Mouse (Mus musculus) forebrain, embryonic 10.5 days (tissue): Measurements from ENCODE around the gene Slc7a5. TPM values are rescaled to one million over a fixed set of nuclear protein-coding genes. Genes with fewer than 3 reads are reported as not detected.

Source experiments
- DNase-seq: peaks from one replicate; pipeline ENCODE4 v3.0.0-alpha.2; 2017; ENCODE audit warnings: low spot score; ENCODE audit errors: extremely low spot score
- H3K27ac ChIP-seq: fragments of 300-500 bp; sonication (generic); 2 replicates; pipeline ENCODE4 v1.5.1; 2016; ENCODE audit warnings: mild to moderate bottlenecking
- H3K27me3 ChIP-seq: fragments of 300-500 bp; sonication (generic); 2 replicates; pipeline ENCODE4 v1.6.1; 2016; ENCODE audit warnings: mild to moderate bottlenecking; ENCODE audit not compliant: poor library complexity, severe bottlenecking
- H3K36me3 ChIP-seq: fragments of 300-500 bp; sonication (generic); replicated peaks from 2 replicates; pipeline ENCODE4 v1.6.1; 2016; ENCODE audit warnings: mild to moderate bottlenecking, moderate library complexity
- H3K4me1 ChIP-seq: fragments of 300-500 bp; sonication (generic); 2 replicates; pipeline ENCODE4 v1.6.1; 2016
- H3K4me3 ChIP-seq: fragments of 300-500 bp; sonication (generic); 2 replicates; pipeline ENCODE4 v1.5.1; 2016; ENCODE audit warnings: mild to moderate bottlenecking, moderate library complexity
- H3K9me3 ChIP-seq: fragments of 300-500 bp; sonication (generic); 2 replicates; pipeline ENCODE4 v1.6.1; 2016; ENCODE audit warnings: mild to moderate bottlenecking, moderate library complexity
- WGBS: fragments of 180-500 bp; shearing (Covaris S2); methylation state at CpG from one replicate; pipeline ENCODE4 v1.1.7; 2016; 5-methylcytosine and 5-hydroxymethylcytosine counted together
- polyA plus RNA-seq: library from polyadenylated mRNA; unstranded; fragments of >200 nt; fragmentation: Nextera tagmentation; extraction: Ambion mirVana; gene quantifications from 2 replicates; pipeline ENCODE4 v1.2.1, GENCODE M21; 2016

The Slc7a5 gene
- polyA plus RNA-seq, 1 experiment from 2014 or later: 30.5 TPM

GRCm38 (mm10) chr8:121899180-121900044 is 8.1 kb downstream of the Slc7a5 start:
- WGBS: 73% methylated on average over 18 of the region's 18 CpGs
- H3K4me1 ChIP-seq: peaks cover 79% of the 10 kb centered on the region

GRCm38 (mm10) chr8:121898401-121898931 is 9.0 kb downstream of the Slc7a5 start:
- peaks cover 70% of the 10 kb centered on the region for H3K4me1 ChIP-seq
- peaks cover 31% of the 10 kb centered on the region for H3K36me3 ChIP-seq
- 10% methylated on average over 4 of the region's 4 CpGs for WGBS

More at GRCm38 (mm10) chr8:121899180-121900044, 8.1 kb downstream of the Slc7a5 start:
- Histone ChIP-seq H3K27me3 (no peaks in the 10 kb centered on the region), H3K4me3 (peak overlapping the region; percentile 29; the same call in 1 of the 2 replicates), H3K27ac (peak overlapping the region; percentile 85), H3K9me3 (no peaks in the 10 kb centered on the region), H3K36me3 (peaks cover 21% of the 10 kb centered on the region)
- DNase-seq: no peak

GRCm38 (mm10) chr8:121897871-121898381 is 9.6 kb downstream of the Slc7a5 start:
- no peaks in the 10 kb centered on the region for H3K9me3 ChIP-seq
- peak overlapping the region; percentile 85 for H3K27ac ChIP-seq
- H3K36me3 ChIP-seq: peaks cover 35% of the 10 kb centered on the region
- DNase-seq: no peak
- no peaks in the 10 kb centered on the region for H3K27me3 ChIP-seq
- WGBS: 45% methylated on average over 7 of the region's 7 CpGs
- peaks cover 66% of the 10 kb centered on the region for H3K4me1 ChIP-seq
- peak overlapping the region; percentile 29 for H3K4me3 ChIP-seq

More at GRCm38 (mm10) chr8:121898401-121898931, 9.0 kb downstream of the Slc7a5 start:
- Histone ChIP-seq H3K27me3 (no peaks in the 10 kb centered on the region), H3K27ac (peak overlapping the region; percentile 85), H3K9me3 (no peaks in the 10 kb centered on the region), H3K4me3 (peak overlapping the region; percentile 29)
- peak; percentile 64 for DNase-seq

- Histone ChIP-seq H3K27me3 (no peaks in the 10 kb centered on the region), H3K9me3 (no peaks in the 10 kb centered on the region), H3K36me3 (peaks cover 42% of the 10 kb centered on the region), H3K4me1 (peaks cover 60% of the 10 kb centered on the region), H3K27ac (peak overlapping the region; percentile 85), H3K4me3 (no peak overlapping the region)
- no peak for DNase-seq
- 87% methylated on average over 9 of the region's 9 CpGs for WGBS
Observed at GRCm38 (mm10) chr8:121897205-121897604, 10.3 kb downstream of the Slc7a5 start.

- Histone ChIP-seq H3K9me3 (no peaks in the 10 kb centered on the region), H3K4me1 (peaks cover 54% of the 10 kb centered on the region), H3K36me3 (peaks cover 48% of the 10 kb centered on the region), H3K4me3 (no peak overlapping the region), H3K27ac (peak overlapping the region; percentile 85), H3K27me3 (no peaks in the 10 kb centered on the region)
- no peak for DNase-seq
- WGBS: 43% methylated on average over 12 of the region's 12 CpGs
Observed at GRCm38 (mm10) chr8:121896476-121897145, 10.9 kb downstream of the Slc7a5 start.

- Histone ChIP-seq H3K4me1 (peaks cover 50% of the 10 kb centered on the region), H3K9me3 (no peaks in the 10 kb centered on the region), H3K27ac (peak overlapping the region; percentile 32; the same call in 1 of the 2 replicates), H3K27me3 (no peaks in the 10 kb centered on the region), H3K36me3 (peaks cover 53% of the 10 kb centered on the region), H3K4me3 (no peak overlapping the region)
- WGBS: 86% methylated on average over 7 of the region's 7 CpGs
- no peak for DNase-seq
Observed at GRCm38 (mm10) chr8:121895910-121896309, 11.6 kb downstream of the Slc7a5 start.

GRCm38 (mm10) chr8:121892875-121893274 is 14.6 kb downstream of the Slc7a5 start:
- H3K27ac ChIP-seq: no peak overlapping the region
- H3K27me3 ChIP-seq: no peaks in the 10 kb centered on the region
- WGBS: 92% methylated on average over 5 of the region's 5 CpGs
- H3K4me3 ChIP-seq: no peak overlapping the region
- no peaks in the 10 kb centered on the region for H3K9me3 ChIP-seq
- peaks cover 61% of the 10 kb centered on the region for H3K36me3 ChIP-seq
- H3K4me1 ChIP-seq: peaks cover 28% of the 10 kb centered on the region
- DNase-seq: no peak

- Histone ChIP-seq H3K36me3 (peaks cover 76% of the 10 kb centered on the region), H3K4me3 (no peak overlapping the region), H3K27me3 (no peaks in the 10 kb centered on the region), H3K4me1 (peaks cover 5% of the 10 kb centered on the region; the same call in 1 of the 2 replicates), H3K27ac (no peak overlapping the region), H3K9me3 (no peaks in the 10 kb centered on the region)
- 85% methylated on average over 15 of the region's 15 CpGs for WGBS
- no peak for DNase-seq
Observed at GRCm38 (mm10) chr8:121889810-121890785, 17.4 kb downstream of the Slc7a5 start.

- no peak overlapping the region for H3K27ac ChIP-seq
- H3K9me3 ChIP-seq: no peaks in the 10 kb centered on the region
- H3K4me1 ChIP-seq: 0 out of 2 replicates have a peak, but pooled peaks cover 2% of the 10 kb centered on the region
- peaks cover 76% of the 10 kb centered on the region for H3K36me3 ChIP-seq
- H3K4me3 ChIP-seq: no peak overlapping the region
- 94% methylated on average over 1 of the region's 1 CpGs for WGBS
- no peaks in the 10 kb centered on the region for H3K27me3 ChIP-seq
- no peak for DNase-seq
Observed at GRCm38 (mm10) chr8:121889317-121889716, 18.2 kb downstream of the Slc7a5 start.

GRCm38 (mm10) chr8:121887547-121887946 is 19.9 kb downstream of the Slc7a5 start:
- H3K9me3 ChIP-seq: no peaks in the 10 kb centered on the region
- H3K36me3 ChIP-seq: peaks cover 78% of the 10 kb centered on the region
- H3K4me3 ChIP-seq: no peak overlapping the region
- no peaks in the 10 kb centered on the region for H3K27me3 ChIP-seq
- H3K4me1 ChIP-seq: 0 out of 2 replicates have a peak, but pooled peaks cover 2% of the 10 kb centered on the region
- no peak overlapping the region for H3K27ac ChIP-seq
- 78% methylated on average over 1 of the region's 1 CpGs for WGBS
- no peak for DNase-seq

GRCm38 (mm10) chr8:121885433-121885832 is 22.1 kb downstream of the Slc7a5 start:
- DNase-seq: no peak
- peaks cover 79% of the 10 kb centered on the region for H3K36me3 ChIP-seq
- no peaks in the 10 kb centered on the region for H3K27me3 ChIP-seq
- no peak overlapping the region for H3K4me3 ChIP-seq
- H3K4me1 ChIP-seq: no peaks in the 10 kb centered on the region
- no peaks in the 10 kb centered on the region for H3K9me3 ChIP-seq
- 92% methylated on average over 6 of the region's 6 CpGs for WGBS
- H3K27ac ChIP-seq: no peak overlapping the region

- DNase-seq: no peak
- peaks cover 82% of the 10 kb centered on the region for H3K36me3 ChIP-seq
- no peaks in the 10 kb centered on the region for H3K9me3 ChIP-seq
- H3K27ac ChIP-seq: no peak overlapping the region
- H3K4me3 ChIP-seq: no peak overlapping the region
- H3K27me3 ChIP-seq: no peaks in the 10 kb centered on the region
- 94% methylated on average over 9 of the region's 9 CpGs for WGBS
- no peaks in the 10 kb centered on the region for H3K4me1 ChIP-seq
Observed at GRCm38 (mm10) chr8:121885001-121885400, 22.5 kb downstream of the Slc7a5 start.
